Mouse (Mus musculus) myocyte (in vitro differentiated cells): ENCODE measurements around the gene 3300002I08Rik.

Experiments
- CEBPB ChIP-seq: IDR thresholded peaks from 2 replicates; pipeline ENCODE4 v1.6.1; 2011; ENCODE audit warnings: mild to moderate bottlenecking, moderate library complexity; ENCODE audit not compliant: poor library complexity, insufficient read depth, severe bottlenecking
- MYOD1 ChIP-seq, 3 experiments: IDR thresholded peaks; one replicate each; pipeline ENCODE4 v1.6.1; 2011; ENCODE audit warnings: control low read depth in 2 of 3, low read depth in 2 of 3, mild to moderate bottlenecking in 2 of 3, moderate library complexity in 1 of 3; ENCODE audit not compliant: insufficient read length in 2 of 3, control insufficient read depth in 1 of 3
- POLR2A ChIP-seq: IDR thresholded peaks from one replicate; pipeline ENCODE4 v1.6.1; 2011; ENCODE audit warnings: low read depth, mild to moderate bottlenecking, control low read depth, moderate library complexity; ENCODE audit not compliant: insufficient read length
- POLR2AphosphoS2 ChIP-seq: IDR thresholded peaks from one replicate; pipeline ENCODE4 v1.6.1; 2011; ENCODE audit warnings: low read depth, control low read depth; ENCODE audit not compliant: insufficient read length
- REST ChIP-seq: IDR thresholded peaks from one replicate; pipeline ENCODE4 v1.6.1; 2011; ENCODE audit warnings: mild to moderate bottlenecking, control low read depth, moderate library complexity; ENCODE audit not compliant: insufficient read depth, insufficient read length
- USF1 ChIP-seq: IDR thresholded peaks from one replicate; pipeline ENCODE4 v1.6.1; 2011; ENCODE audit warnings: low read depth, mild to moderate bottlenecking, control low read depth, moderate library complexity

DNA sequence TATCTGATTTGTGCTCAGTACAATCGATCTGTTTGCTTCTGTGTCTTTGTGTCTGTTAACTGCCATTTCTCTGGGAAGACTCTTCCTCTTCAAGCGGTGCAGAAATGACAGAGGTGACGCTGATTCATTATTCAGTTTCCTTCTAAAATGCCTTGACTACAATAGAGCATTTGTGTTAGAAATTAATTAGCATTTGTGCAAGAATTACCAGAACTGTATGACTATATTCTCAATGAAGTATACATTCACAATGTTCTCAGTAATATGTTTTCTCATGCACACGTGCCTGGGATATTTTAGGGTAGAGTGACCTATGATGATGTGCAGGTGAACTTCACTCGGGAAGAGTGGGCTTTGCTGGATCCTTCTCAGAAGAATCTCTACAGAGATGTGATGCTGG lies 39.2 kb downstream of the 3300002I08Rik start, which contains the start of gene Gm10130:
- TF ChIP-seq POLR2A (no peak), MYOD1 (IDR thresholded peaks at IDR 0.05; ENCODE audit: control insufficient read depth in 1 of 3, insufficient read length in 2 of 3, low read depth in 2 of 3) (no peak), REST (no peak), POLR2AphosphoS2 (no peak), CEBPB (no peak), USF1 (no peak)
